Mouse (Mus musculus) forebrain, embryonic 13.5 days (tissue): ENCODE results near the gene Fam213a. TPM values are rescaled to one million over a fixed set of nuclear protein-coding genes. Genes with fewer than 3 reads are reported as not detected.
A peak's percentile ranks its signal among the peaks of the same experiment; 100 is the strongest.
"Not testable (repeated sequence)": the region's sequence is repeated elsewhere in the genome, so short reads cannot be mapped to it uniquely, and the experiment has no call there.

Source experiments
- ATAC-seq: fragments of 200-750 bp; cut with Nextera tagmentation; 2 replicates; pipeline ENCODE4 v1.8.0; 2017
- H3K27ac ChIP-seq: fragments of 300-500 bp; sonication (generic); 2 replicates; pipeline ENCODE4 v1.5.1; 2015; ENCODE audit warnings: inconsistent platforms, mild to moderate bottlenecking, moderate library complexity
- H3K27me3 ChIP-seq: fragments of 300-500 bp; sonication (generic); 2 replicates; pipeline ENCODE4 v1.6.1; 2015; ENCODE audit warnings: mild to moderate bottlenecking, inconsistent platforms
- H3K36me3 ChIP-seq: fragments of 300-500 bp; sonication (generic); 2 replicates; pipeline ENCODE4 v1.6.1; 2015; ENCODE audit warnings: mild to moderate bottlenecking, inconsistent platforms; ENCODE audit not compliant: poor library complexity, severe bottlenecking
- H3K4me1 ChIP-seq: fragments of 300-500 bp; sonication (generic); 2 replicates; pipeline ENCODE4 v1.6.1; 2015; ENCODE audit warnings: inconsistent platforms
- H3K4me2 ChIP-seq: fragments of 300-500 bp; sonication (generic); 2 replicates; pipeline ENCODE4 v1.6.1; 2015; ENCODE audit warnings: inconsistent platforms, mild to moderate bottlenecking, moderate library complexity
- H3K4me3 ChIP-seq: fragments of 300-500 bp; sonication (generic); 2 replicates; pipeline ENCODE4 v1.5.1; 2015; ENCODE audit warnings: mild to moderate bottlenecking, inconsistent platforms
- H3K9ac ChIP-seq: fragments of 300-500 bp; sonication (generic); 2 replicates; pipeline ENCODE4 v1.6.1; 2015; ENCODE audit warnings: mild to moderate bottlenecking, inconsistent platforms
- H3K9me3 ChIP-seq: fragments of 300-500 bp; sonication (generic); replicated peaks from 2 replicates; pipeline ENCODE4 v1.6.1; 2016; ENCODE audit warnings: inconsistent platforms
- WGBS: fragments of 180-500 bp; shearing (Covaris S2); methylation state at CpG from one replicate; pipeline ENCODE4 v1.1.7; 2015; 5-methylcytosine and 5-hydroxymethylcytosine counted together
- polyA plus RNA-seq: library from polyadenylated mRNA; unstranded; fragments of >200 nt; fragmentation: Nextera tagmentation; extraction: Ambion mirVana; gene quantifications from 2 replicates; pipeline ENCODE4 v1.2.1, GENCODE M21; 2015

Gene Fam213a
- 49.7 and 57.8 TPM in 2 replicates for polyA plus RNA-seq

DNA sequence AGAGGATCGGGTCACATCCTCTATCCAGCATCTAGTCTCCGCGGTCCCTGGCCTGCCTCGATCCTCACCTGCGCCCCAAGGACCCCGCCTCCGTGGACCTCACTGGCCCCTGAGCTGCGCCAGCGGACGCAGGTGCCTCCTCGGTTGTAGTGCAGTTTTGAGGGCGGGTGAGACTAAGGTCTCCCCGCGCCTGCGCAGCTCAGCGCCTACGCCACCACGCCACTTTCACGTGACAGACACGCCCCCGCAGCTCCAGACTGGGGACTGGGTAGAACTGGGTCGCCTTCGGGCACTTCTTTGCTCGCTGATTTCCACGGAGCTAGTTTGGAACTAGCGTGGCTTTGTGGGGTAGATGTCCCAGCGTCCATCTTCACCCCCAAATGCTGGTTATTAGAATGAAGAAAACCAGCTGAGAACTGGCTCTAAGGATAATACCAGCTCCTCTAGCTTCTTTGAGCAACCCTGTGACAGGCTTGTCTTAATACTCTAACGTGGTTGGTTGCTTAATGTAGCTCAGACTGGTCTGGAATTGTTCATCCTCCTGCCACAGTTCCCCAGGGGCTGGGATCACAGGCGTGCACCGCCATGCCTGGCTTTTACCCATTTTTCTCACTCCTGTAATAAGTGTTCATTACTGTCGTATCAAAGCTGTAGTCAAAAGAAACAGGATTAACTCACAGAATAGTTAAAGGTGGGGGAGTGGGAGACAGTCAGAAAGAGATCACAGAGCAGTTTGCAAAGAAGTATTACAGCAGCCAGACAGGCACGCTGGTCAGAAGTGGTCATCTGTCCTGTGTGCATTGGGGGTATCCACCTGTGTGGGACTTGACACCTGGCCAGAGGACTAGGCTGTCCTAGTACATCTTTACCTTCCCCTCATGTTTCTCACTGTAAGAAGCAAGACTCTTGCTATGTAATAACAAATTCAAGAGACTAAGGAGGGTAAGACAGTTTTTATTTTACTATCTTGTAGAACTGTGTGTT is at the start of gene Fam213a:
Gene Fam213a (minus strand): TSS at position 159 of the 984 bp plus-strand sequence.
- WGBS: 2% methylated on average over 32 of the region's 32 CpGs
- Histone ChIP-seq H3K9ac (peak within 1 kb of the TSS; percentile 80), H3K27ac (peak within 1 kb of the TSS; percentile 28; the same call in 1 of the 2 replicates), H3K4me3 (peak within 1 kb of the TSS; percentile 61), H3K27me3 (0 out of 2 replicates have a peak, but pooled peaks cover 5% of the 10 kb centered on the region), H3K9me3 (no peaks in the 10 kb centered on the region), H3K4me1 (peaks cover 11% of the 10 kb centered on the region), H3K36me3 (no peaks in the 10 kb centered on the region), H3K4me2 (peak within 1 kb of the TSS; percentile 74)
- peak; percentile 99 for ATAC-seq

DNA sequence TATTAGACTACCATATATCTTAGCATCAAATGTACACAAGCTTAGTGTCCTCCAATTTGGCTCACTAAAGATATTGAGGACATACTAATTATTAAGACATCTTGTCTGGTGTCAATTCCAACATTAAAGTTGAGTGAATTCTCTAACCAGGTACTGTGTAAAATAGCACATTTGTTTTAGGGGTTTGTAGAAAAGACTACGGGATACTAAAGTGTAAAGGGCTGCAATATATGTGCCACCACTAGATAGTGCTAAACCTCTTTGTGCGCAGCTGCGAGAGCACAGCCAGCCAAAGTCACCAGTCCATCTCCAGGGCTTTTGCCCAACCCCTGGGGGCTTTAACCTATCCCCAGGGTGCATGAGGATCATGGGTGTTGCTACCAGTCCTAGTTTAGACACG is 39.6 kb upstream of the Fam213a start:
- H3K27me3 ChIP-seq, ATAC-seq, H3K27ac ChIP-seq, H3K9ac ChIP-seq, H3K36me3 ChIP-seq, H3K9me3 ChIP-seq, H3K4me1 ChIP-seq, H3K4me3 ChIP-seq, H3K4me2 ChIP-seq: not testable (repeated sequence)
- 78% methylated on average over 3 of the region's 4 CpGs for WGBS

DNA sequence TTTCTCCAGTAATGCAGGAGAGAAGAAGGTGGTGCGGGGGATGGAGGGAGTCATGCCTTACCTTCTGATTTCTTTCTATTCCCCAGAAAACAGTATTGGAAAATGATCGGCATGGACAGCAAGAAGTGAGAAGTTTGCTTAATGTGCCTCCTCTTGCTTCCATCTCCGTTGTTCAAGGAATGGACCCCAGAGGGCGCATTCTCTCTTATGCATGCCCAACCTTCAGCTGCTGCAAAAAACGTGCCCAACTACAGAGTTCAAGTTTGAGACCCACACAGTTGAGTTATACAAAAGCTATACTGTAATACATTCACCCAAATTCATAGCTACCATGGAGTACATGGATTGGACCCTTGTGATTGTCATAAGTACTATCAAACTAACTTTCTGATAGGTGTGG is 38.9 kb upstream of the Fam213a start:
- 84% methylated on average over 5 of the region's 5 CpGs for WGBS
- no peak overlapping the region for H3K4me2 ChIP-seq
- no peak overlapping the region for H3K4me3 ChIP-seq
- H3K9ac ChIP-seq: no peak overlapping the region
- H3K36me3 ChIP-seq: no peaks in the 10 kb centered on the region
- no peak overlapping the region for H3K27ac ChIP-seq
- no peaks in the 10 kb centered on the region for H3K4me1 ChIP-seq
- no peaks in the 10 kb centered on the region for H3K9me3 ChIP-seq
- no peaks in the 10 kb centered on the region for H3K27me3 ChIP-seq
- no peak for ATAC-seq

DNA sequence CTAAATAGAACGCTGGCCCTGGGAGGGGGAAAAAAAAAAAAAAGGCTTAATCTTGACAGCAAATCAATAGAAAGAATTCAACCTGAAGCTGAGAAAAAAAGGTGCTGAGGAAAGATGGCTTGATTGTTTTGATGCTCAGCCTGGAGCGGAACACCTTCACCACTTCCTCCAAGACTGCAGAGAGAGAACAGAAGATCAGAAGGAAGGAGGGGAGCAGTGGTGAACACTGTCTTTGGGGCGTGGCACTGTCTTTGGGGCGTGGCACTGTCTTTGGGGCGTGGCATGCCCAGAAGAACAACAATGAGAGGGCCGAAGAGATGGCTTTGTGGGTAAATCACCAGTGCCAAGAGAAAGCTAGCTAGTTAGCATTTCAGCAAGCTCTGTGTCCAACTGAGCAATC is 36.9 kb upstream of the Fam213a start:
- H3K27ac ChIP-seq: no peak overlapping the region
- no peaks in the 10 kb centered on the region for H3K27me3 ChIP-seq
- no peak overlapping the region for H3K9ac ChIP-seq
- H3K4me1 ChIP-seq: no peaks in the 10 kb centered on the region
- no peaks in the 10 kb centered on the region for H3K9me3 ChIP-seq
- H3K4me3 ChIP-seq: no peak overlapping the region
- WGBS: 82% methylated on average over 6 of the region's 6 CpGs
- H3K36me3 ChIP-seq: no peaks in the 10 kb centered on the region
- no peak for ATAC-seq
- no peak overlapping the region for H3K4me2 ChIP-seq

DNA sequence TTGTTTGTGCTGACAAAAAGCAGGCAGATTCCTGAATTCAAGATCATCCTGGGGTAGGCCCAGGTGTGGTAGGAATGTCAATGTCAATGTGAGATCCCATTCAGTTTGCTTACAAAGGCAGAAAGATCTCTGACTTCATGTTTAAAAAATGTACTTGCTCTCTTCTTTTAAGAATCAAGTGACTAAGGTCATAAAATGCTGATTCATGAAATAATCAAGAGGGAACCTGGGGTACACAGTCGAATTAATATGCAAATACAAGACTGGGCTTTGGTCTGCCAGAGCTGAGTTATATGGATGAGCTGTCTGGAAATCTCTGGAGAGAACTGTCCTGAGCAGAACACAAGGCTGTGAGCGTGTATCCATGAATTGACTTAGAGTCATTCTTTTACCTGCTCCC is 33.8 kb upstream of the Fam213a start:
- no peaks in the 10 kb centered on the region for H3K4me1 ChIP-seq
- H3K4me2 ChIP-seq: no peak overlapping the region
- H3K4me3 ChIP-seq: no peak overlapping the region
- no peaks in the 10 kb centered on the region for H3K27me3 ChIP-seq
- ATAC-seq: no peak
- no peaks in the 10 kb centered on the region for H3K9me3 ChIP-seq
- no peaks in the 10 kb centered on the region for H3K36me3 ChIP-seq
- 71% methylated on average over 2 of the region's 2 CpGs for WGBS
- no peak overlapping the region for H3K27ac ChIP-seq
- H3K9ac ChIP-seq: no peak overlapping the region

DNA sequence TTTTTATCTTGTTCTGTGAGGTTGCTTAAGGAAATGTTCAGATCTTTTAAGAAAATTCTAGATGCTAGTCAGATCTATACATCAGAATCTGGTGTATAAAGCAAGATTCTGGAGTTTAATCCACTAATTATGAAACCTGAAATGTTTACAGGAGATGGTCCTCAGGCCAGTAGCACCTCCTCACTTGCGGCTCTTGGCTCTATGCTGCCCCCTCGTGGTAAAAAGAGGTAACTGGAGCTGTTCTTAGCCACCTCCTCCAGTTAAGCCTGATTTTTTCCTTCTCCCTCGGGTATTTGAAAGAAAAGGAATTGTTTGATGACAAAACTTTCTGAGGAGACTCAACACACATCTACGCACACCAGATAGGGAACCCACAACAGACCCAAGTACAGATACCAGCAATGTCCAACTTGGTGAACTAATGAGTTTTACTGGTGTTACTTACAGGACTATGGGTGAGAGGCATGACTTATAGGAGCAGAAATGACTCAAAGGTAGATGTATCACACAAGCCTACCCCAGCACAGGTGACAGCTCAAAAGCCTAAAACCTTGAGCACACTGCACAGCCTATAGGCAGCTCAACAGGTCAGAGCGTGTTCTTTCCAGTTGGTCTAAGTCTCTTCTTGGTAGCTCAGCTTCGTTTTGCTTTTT is 21.7 kb upstream of the Fam213a start:
- Histone ChIP-seq H3K36me3 (no peaks in the 10 kb centered on the region), H3K27me3 (no peaks in the 10 kb centered on the region), H3K4me2 (no peak overlapping the region), H3K9ac (no peak overlapping the region), H3K4me1 (no peaks in the 10 kb centered on the region), H3K4me3 (no peak overlapping the region), H3K9me3 (no peaks in the 10 kb centered on the region), H3K27ac (no peak overlapping the region)
- peak; percentile 65 for ATAC-seq
- WGBS: 35% methylated on average over 6 of the region's 6 CpGs

DNA sequence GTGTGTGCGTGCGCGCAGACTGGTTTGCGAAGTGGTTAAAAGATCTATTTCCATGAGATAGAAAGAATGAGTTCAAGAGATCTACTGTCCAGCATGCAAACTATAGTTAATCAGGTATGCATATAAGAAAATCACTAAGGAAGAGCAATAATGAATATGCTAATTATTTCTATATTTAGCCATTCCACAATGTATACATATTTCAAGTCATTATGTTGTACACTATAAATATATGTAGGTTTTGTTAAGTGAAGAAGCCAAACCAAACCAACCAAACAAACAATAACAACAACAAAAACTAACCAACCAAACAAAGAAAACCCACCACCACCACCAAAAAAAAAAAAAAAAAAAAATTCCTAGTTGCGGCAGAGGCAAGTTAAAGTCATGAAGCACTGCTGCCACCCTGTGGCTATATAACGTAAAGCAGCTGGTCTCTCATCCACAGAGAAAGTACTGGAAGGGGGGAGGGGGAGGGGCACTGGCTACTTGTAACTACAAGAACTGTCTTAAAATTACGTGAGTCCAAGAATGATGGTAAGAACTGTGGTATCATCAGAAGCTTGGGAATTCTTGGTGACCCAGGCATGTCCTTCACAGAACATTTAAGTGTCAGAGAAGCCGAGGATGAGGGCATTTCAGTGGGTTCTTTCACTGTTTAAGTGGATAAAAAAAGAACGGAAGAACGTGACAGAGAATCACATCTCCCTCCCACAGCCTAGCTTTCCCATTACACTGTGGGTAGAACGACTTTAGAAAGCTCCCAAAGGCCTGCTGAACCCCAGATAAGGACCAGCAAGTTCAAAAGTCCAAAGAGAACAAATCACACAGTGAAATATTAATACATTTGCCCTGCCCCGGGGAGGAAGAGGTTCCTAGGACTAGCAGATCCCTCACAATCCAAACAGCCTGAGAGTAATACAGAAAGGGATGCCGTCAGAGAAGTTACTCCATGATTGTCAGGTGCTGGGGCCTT is 19.8 kb upstream of the Fam213a start:
- no peak overlapping the region for H3K9ac ChIP-seq
- no peaks in the 10 kb centered on the region for H3K27me3 ChIP-seq
- H3K4me3 ChIP-seq: no peak overlapping the region
- H3K27ac ChIP-seq: no peak overlapping the region
- H3K4me2 ChIP-seq: no peak overlapping the region
- no peaks in the 10 kb centered on the region for H3K4me1 ChIP-seq
- peak; percentile 54 for ATAC-seq
- no peaks in the 10 kb centered on the region for H3K36me3 ChIP-seq
- no peaks in the 10 kb centered on the region for H3K9me3 ChIP-seq
- 56% methylated on average over 13 of the region's 13 CpGs for WGBS

DNA sequence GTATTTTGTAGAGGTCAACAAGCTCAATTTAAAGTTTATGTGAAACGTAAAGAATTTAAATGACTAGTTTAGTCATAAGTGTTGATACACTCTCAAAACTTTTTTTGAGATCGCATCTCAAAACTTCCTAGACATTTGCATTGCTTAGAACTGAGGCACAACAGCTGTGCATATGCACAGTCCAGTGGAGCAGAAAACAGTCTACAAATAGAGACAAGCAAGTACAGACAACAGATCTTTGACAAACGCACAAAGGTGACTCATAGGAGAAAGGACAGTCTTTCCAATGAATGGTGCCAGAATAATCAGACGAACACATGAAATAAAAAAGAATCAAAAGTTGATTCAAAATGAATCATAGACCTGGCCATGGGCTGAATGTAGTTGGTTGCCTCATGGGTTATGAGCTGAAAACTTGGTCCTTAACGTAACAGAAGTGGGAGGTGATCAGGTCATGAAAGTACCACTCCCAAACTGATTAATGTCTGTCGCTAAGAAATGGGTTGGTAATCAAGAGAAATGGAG is 17.5 kb upstream of the Fam213a start:
- ATAC-seq: no peak
- no peak overlapping the region for H3K27ac ChIP-seq

DNA sequence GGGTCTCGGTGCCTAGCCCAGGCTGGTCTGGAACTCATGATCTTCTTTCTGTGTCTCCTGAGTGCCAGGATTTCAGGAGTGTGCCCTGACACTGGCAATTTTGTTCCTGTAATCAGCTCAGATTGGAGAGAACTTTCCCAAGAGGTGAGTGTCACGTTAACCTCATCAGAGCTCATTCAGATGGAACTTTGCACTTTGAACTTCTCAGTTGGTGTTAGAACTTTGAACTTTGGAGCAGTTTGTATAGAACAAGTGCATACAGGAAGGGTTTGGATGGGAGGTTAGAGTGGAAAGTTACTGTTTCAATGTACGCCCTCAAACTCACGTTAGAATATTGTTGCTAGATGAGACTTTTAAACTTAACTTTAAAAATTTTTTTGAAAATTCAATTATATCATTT is 15.7 kb upstream of the Fam213a start:
- Histone ChIP-seq H3K36me3 (no peaks in the 10 kb centered on the region), H3K9ac (no peak overlapping the region), H3K9me3 (no peaks in the 10 kb centered on the region), H3K4me3 (no peak overlapping the region), H3K27me3 (no peaks in the 10 kb centered on the region), H3K27ac (no peak overlapping the region), H3K4me2 (no peak overlapping the region), H3K4me1 (no peaks in the 10 kb centered on the region)
- no peak for ATAC-seq
- WGBS: 83% methylated on average over 4 of the region's 4 CpGs

More for the DNA sequence above, 17.5 kb upstream of the Fam213a start:
- H3K36me3 ChIP-seq: no peaks in the 10 kb centered on the region
- H3K4me3 ChIP-seq: no peak overlapping the region
- H3K4me1 ChIP-seq: no peaks in the 10 kb centered on the region
- no peaks in the 10 kb centered on the region for H3K27me3 ChIP-seq
- 89% methylated on average over 6 of the region's 6 CpGs for WGBS
- H3K9me3 ChIP-seq: no peaks in the 10 kb centered on the region
- no peak overlapping the region for H3K9ac ChIP-seq
- H3K4me2 ChIP-seq: no peak overlapping the region

DNA sequence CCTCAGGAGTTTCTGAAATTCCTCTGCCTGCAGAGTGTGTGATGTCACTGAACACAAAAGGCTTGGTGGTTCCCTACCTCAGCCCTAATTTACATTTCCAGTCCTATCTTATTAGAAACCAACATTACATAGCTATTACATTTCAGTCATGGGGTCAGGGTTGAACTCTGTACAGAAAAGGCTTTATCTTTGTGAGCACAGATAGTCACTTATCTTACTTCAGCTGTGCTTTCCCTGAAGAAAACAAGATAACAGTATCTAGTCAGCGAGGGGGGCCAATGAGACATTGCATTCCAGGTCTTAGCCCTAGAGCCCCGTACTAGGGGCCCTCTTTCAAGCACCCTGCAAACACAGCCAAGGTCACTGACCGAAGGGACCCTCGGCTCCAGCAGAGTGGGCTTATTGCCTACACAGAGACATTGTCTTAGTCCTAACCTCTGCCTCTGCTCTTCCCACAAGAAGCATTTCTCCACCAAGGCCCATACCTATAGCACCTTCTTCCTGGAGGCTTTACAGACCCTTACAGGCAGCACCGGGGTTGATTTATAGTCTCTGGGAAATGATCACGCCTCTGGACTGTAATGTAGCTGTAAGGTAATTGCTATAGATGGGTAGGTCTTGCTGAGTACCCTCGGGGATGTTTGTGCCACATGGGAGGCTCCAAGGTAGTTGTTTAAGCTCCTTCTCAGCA is 12.2 kb upstream of the Fam213a start:
- Histone ChIP-seq H3K4me2 (no peak overlapping the region), H3K4me3 (no peak overlapping the region), H3K36me3 (no peaks in the 10 kb centered on the region), H3K27me3 (no peaks in the 10 kb centered on the region), H3K27ac (no peak overlapping the region), H3K4me1 (no peaks in the 10 kb centered on the region), H3K9ac (no peak overlapping the region), H3K9me3 (no peaks in the 10 kb centered on the region)
- 80% methylated on average over 7 of the region's 7 CpGs for WGBS
- no peak for ATAC-seq

DNA sequence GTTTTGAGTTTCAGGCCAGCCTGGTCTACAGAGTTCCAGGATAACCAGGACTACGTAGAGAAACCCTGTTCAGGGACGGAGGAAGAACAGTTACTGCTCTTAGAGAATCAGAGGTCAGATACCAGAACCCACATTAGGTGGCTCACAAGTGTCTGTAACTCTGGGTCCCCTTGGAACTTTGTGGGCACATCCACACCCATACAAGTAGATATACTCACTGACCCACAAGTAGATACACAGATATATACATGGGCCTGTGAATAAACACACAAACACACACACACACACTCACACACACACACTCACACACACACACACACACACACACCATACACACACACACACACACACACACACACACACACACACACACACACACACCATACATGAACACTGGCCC is 11.5 kb upstream of the Fam213a start:
- H3K4me2 ChIP-seq: no peak overlapping the region
- WGBS: 87% methylated on average over 2 of the region's 2 CpGs
- no peaks in the 10 kb centered on the region for H3K9me3 ChIP-seq
- H3K4me3 ChIP-seq: no peak overlapping the region
- H3K36me3 ChIP-seq: no peaks in the 10 kb centered on the region
- ATAC-seq: no peak
- no peaks in the 10 kb centered on the region for H3K27me3 ChIP-seq
- H3K4me1 ChIP-seq: no peaks in the 10 kb centered on the region
- no peak overlapping the region for H3K27ac ChIP-seq
- H3K9ac ChIP-seq: no peak overlapping the region
